Mouse (Mus musculus) stomach, embryonic 14.5 days (tissue): ENCODE measurements around the gene Gm9376. TPM values are rescaled to one million over a fixed set of nuclear protein-coding genes. Genes with fewer than 3 reads are reported as not detected.

Experiments used
- ATAC-seq: fragments of 200-750 bp; cut with Nextera tagmentation; 2 replicates; pipeline ENCODE4 v1.8.0; 2017; ENCODE audit warnings: low read depth, moderate TSS enrichment; ENCODE audit not compliant: insufficient number of reproducible peaks, insufficient read depth, low FRiP score
- H3K27ac ChIP-seq: fragments of 300-500 bp; sonication (generic); 2 replicates; pipeline ENCODE4 v1.5.1; 2014; ENCODE audit warnings: mild to moderate bottlenecking, low read length, moderate library complexity, mixed read lengths
- H3K27me3 ChIP-seq: fragments of 300-500 bp; sonication (generic); 2 replicates; pipeline ENCODE4 v1.6.1; 2014; ENCODE audit warnings: low read length, control low read depth, mixed read lengths; ENCODE audit not compliant: control insufficient read depth, insufficient read depth
- H3K36me3 ChIP-seq: fragments of 300-500 bp; sonication (generic); 2 replicates; pipeline ENCODE4 v1.6.1; 2014; ENCODE audit warnings: mild to moderate bottlenecking, control low read depth, low read length, moderate library complexity, mixed read lengths; ENCODE audit not compliant: control insufficient read depth, insufficient read depth
- H3K4me1 ChIP-seq: fragments of 300-500 bp; sonication (generic); 2 replicates; pipeline ENCODE4 v1.6.1; 2014; ENCODE audit warnings: low read length, control low read depth, mixed read lengths; ENCODE audit not compliant: control insufficient read depth, insufficient read depth
- H3K4me2 ChIP-seq: fragments of 300-500 bp; sonication (generic); replicated peaks from 2 replicates; pipeline ENCODE4 v1.6.1; 2014; ENCODE audit warnings: low read depth, low read length, control low read depth
- H3K4me3 ChIP-seq: fragments of 300-500 bp; sonication (generic); 2 replicates; pipeline ENCODE4 v1.5.1; 2014; ENCODE audit warnings: low read depth, low read length, control low read depth
- H3K9ac ChIP-seq: fragments of 300-500 bp; sonication (generic); replicated peaks from 2 replicates; pipeline ENCODE4 v1.6.1; 2014; ENCODE audit warnings: low read depth, mild to moderate bottlenecking, control low read depth, low read length, moderate library complexity, mixed read lengths
- H3K9me3 ChIP-seq: fragments of 300-500 bp; sonication (generic); 2 replicates; pipeline ENCODE4 v1.6.1; 2016; ENCODE audit warnings: low read depth, low read length, control low read depth; ENCODE audit not compliant: control insufficient read depth
- WGBS: fragments of 180-500 bp; shearing (Covaris S2); extraction: QIAGEN DNeasy Blood & Tissue Kit; methylation state at CpG from one replicate; pipeline ENCODE4 v1.1.7; 2014; 5-methylcytosine and 5-hydroxymethylcytosine counted together
- polyA plus RNA-seq: library from polyadenylated mRNA; unstranded; fragments of >200 nt; fragmentation: Nextera tagmentation; extraction: Ambion mirVana; gene quantifications from 2 replicates; pipeline ENCODE4 v1.2.1, GENCODE M21; 2014

Gene Gm9376
- polyA plus RNA-seq, 1 experiment from 2014 or later, result not detected

GRCm38 (mm10) chr14:118234541-118235210, 32.1 kb upstream of the Gm9376 start:
- ATAC-seq, result no peak
- H3K4me3 ChIP-seq, result peak overlapping the region; percentile 52
- no peaks in the 10 kb centered on the region for H3K9me3 ChIP-seq
- H3K4me1 ChIP-seq, result no peaks in the 10 kb centered on the region
- H3K4me2 ChIP-seq, result peak overlapping the region; percentile 80
- no peaks in the 10 kb centered on the region for H3K36me3 ChIP-seq
- under 1% methylated on average over 67 of the region's 84 CpGs for WGBS
- peak overlapping the region; percentile 91; the same call in 1 of the 2 replicates for H3K27ac ChIP-seq
- H3K9ac ChIP-seq, result peak overlapping the region; percentile 60
- H3K27me3 ChIP-seq, result peaks cover 39% of the 10 kb centered on the region

- 1% methylated on average over 62 of the region's 62 CpGs for WGBS
- Histone ChIP-seq H3K4me1 (no peaks in the 10 kb centered on the region), H3K9me3 (no peaks in the 10 kb centered on the region), H3K27ac (peak overlapping the region; percentile 91), H3K9ac (peak overlapping the region; percentile 60), H3K36me3 (no peaks in the 10 kb centered on the region), H3K4me3 (peak overlapping the region; percentile 52), H3K27me3 (peaks cover 39% of the 10 kb centered on the region), H3K4me2 (peak overlapping the region; percentile 80)
- no peak for ATAC-seq
Observed at GRCm38 (mm10) chr14:118235361-118235972, 31.3 kb upstream of the Gm9376 start.

GRCm38 (mm10) chr14:118235973-118236885, 30.5 kb upstream of the Gm9376 start:
- Histone ChIP-seq H3K4me1 (no peaks in the 10 kb centered on the region), H3K9me3 (no peaks in the 10 kb centered on the region), H3K27me3 (peaks cover 36% of the 10 kb centered on the region), H3K4me3 (peak overlapping the region; percentile 52), H3K9ac (peak overlapping the region; percentile 60), H3K36me3 (no peaks in the 10 kb centered on the region), H3K4me2 (peak overlapping the region; percentile 80), H3K27ac (peak overlapping the region; percentile 91)
- ATAC-seq, result peak; percentile 74
- under 1% methylated on average over 72 of the region's 73 CpGs for WGBS

- Histone ChIP-seq H3K27ac (peak within 1 kb of the TSS; percentile 91), H3K9ac (peak within 1 kb of the TSS; percentile 60), H3K9me3 (no peaks in the 10 kb centered on the region), H3K4me2 (peak within 1 kb of the TSS; percentile 80), H3K36me3 (no peaks in the 10 kb centered on the region), H3K4me3 (peak within 1 kb of the TSS; percentile 52), H3K4me1 (no peaks in the 10 kb centered on the region), H3K27me3 (peaks cover 33% of the 10 kb centered on the region)
- under 1% methylated on average over 33 of the region's 34 CpGs for WGBS
- peak; percentile 92 for ATAC-seq
Observed at GRCm38 (mm10) chr14:118236886-118237289, 29.9 kb upstream of the Gm9376 start, which contains the start of gene Sox21. Sox21 (minus strand) TSS chr14:118237030.

GRCm38 (mm10) chr14:118237786-118238185, 29.0 kb upstream of the Gm9376 start:
- Histone ChIP-seq H3K9ac (no peak overlapping the region), H3K27me3 (peaks cover 33% of the 10 kb centered on the region), H3K27ac (no peak overlapping the region), H3K36me3 (no peaks in the 10 kb centered on the region), H3K4me1 (no peaks in the 10 kb centered on the region), H3K4me3 (peak overlapping the region; percentile 52), H3K4me2 (peak overlapping the region; percentile 80), H3K9me3 (no peaks in the 10 kb centered on the region)
- ATAC-seq, result no peak
- WGBS, result 12% methylated on average over 6 of the region's 6 CpGs

GRCm38 (mm10) chr14:118239351-118239750, 27.4 kb upstream of the Gm9376 start:
- peaks cover 11% of the 10 kb centered on the region; the same call in 1 of the 2 replicates for H3K9me3 ChIP-seq
- no peak overlapping the region for H3K9ac ChIP-seq
- H3K27me3 ChIP-seq, result peaks cover 32% of the 10 kb centered on the region
- 13% methylated on average over 8 of the region's 8 CpGs for WGBS
- no peak for ATAC-seq
- no peaks in the 10 kb centered on the region for H3K36me3 ChIP-seq
- H3K4me2 ChIP-seq, result no peak overlapping the region
- H3K4me1 ChIP-seq, result no peaks in the 10 kb centered on the region
- H3K27ac ChIP-seq, result no peak overlapping the region
- no peak overlapping the region for H3K4me3 ChIP-seq

GRCm38 (mm10) chr14:118241416-118241815, 25.3 kb upstream of the Gm9376 start:
- peaks cover 14% of the 10 kb centered on the region; the same call in 1 of the 2 replicates for H3K9me3 ChIP-seq
- no peaks in the 10 kb centered on the region for H3K36me3 ChIP-seq
- no peak overlapping the region for H3K4me2 ChIP-seq
- no peaks in the 10 kb centered on the region for H3K4me1 ChIP-seq
- no peak overlapping the region for H3K9ac ChIP-seq
- H3K4me3 ChIP-seq, result no peak overlapping the region
- H3K27me3 ChIP-seq, result peaks cover 23% of the 10 kb centered on the region
- 78% methylated on average over 2 of the region's 2 CpGs for WGBS
- H3K27ac ChIP-seq, result no peak overlapping the region
- ATAC-seq, result no peak

- no peak overlapping the region for H3K9ac ChIP-seq
- no peaks in the 10 kb centered on the region for H3K27me3 ChIP-seq
- 94% methylated on average over 6 of the region's 6 CpGs for WGBS
- ATAC-seq, result no peak
- H3K27ac ChIP-seq, result no peak overlapping the region
- H3K4me2 ChIP-seq, result no peak overlapping the region
- H3K9me3 ChIP-seq, result no peaks in the 10 kb centered on the region
- H3K4me1 ChIP-seq, result no peaks in the 10 kb centered on the region
- no peak overlapping the region for H3K4me3 ChIP-seq
- no peaks in the 10 kb centered on the region for H3K36me3 ChIP-seq
Observed at GRCm38 (mm10) chr14:118253381-118253780, 13.4 kb upstream of the Gm9376 start.
